11 mouse cellular contexts compared by ENCODE assay signal in the genomic region with DNA sequence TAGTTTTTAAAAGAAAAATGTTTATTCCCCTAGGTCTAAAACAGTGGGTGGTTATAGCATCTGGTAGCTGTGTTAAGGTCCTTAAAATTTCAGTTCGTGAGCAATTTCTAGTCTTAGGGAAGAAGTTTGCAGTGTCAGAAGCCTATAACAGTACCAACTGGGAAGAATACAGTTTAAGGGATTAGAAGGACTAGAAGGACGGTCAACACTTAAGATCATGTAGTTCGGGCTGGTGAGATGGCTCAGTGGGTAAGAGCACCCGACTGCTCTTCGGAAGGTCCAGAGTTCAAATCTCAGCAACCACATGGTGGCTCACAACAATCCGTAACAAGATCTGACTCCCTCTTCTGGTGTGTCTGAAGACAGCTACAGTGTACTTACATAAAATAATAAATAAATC. TPM values are rescaled to one million over a fixed set of nuclear protein-coding genes. Genes with fewer than 3 reads are reported as not detected.
A peak's percentile ranks its signal among the peaks of the same experiment; 100 is the strongest.
DNase-seq lines count a peak whose midpoint lies in the region; ATAC-seq and TF ChIP-seq lines count a peak whose summit lies in the region.
"Not testable (repeated sequence)": the region's sequence is repeated elsewhere in the genome, so short reads cannot be mapped to it uniquely, and the experiment has no call there.
"Had no signal": no experiment of that assay in that cellular context is flagged by ENCODE, and none has a peak within 500 bp of the region (broad histone marks: within the 10 kb centered on the region; RNA-seq: fewer than 3 reads in every experiment).

No protein-coding gene starts in this region.

- ATAC-seq in liver, embryonic 11.5 days (replicated peaks; ENCODE audit: low FRiP score); liver, embryonic 12.5 days: not testable (repeated sequence)

- not testable (repeated sequence) for H3K4me2 ChIP-seq in CH12.LX (ENCODE audit: insufficient read depth, low read depth, poor library complexity, severe bottlenecking); liver, embryonic 11.5 days
- H3K4me2 ChIP-seq in liver, embryonic 12.5 days, result peak overlapping the region; percentile 92; the same call in 1 of the 2 replicates

- not testable (repeated sequence) for H3K9me3 ChIP-seq in CH12.LX (replicated peaks; ENCODE audit: low read length); E14TG2a.4 (ENCODE audit: low read length); ES-Bruce4 (replicated peaks; ENCODE audit: control insufficient read depth, insufficient read depth, low read length, poor library complexity, severe bottlenecking); ES-E14 (ENCODE audit: control insufficient read depth, insufficient read depth, low read depth, low read length); MEL (replicated peaks; ENCODE audit: insufficient read depth, low read length); heart, embryonic 10.5 days; liver, embryonic 11.5 days (ENCODE audit: control insufficient read depth, low read length); liver, embryonic 12.5 days (replicated peaks)

- not testable (repeated sequence) for H3K27me3 ChIP-seq in CH12.LX (replicated peaks); E14TG2a.4 (ENCODE audit: insufficient read depth, low read length); ES-Bruce4 (ENCODE audit: control insufficient read depth, insufficient read depth, low read length, poor library complexity, severe bottlenecking); MEL (ENCODE audit: control insufficient read depth in 1 of 2, insufficient read depth in 2 of 2, low read length in 2 of 2); heart, embryonic 10.5 days (ENCODE audit: insufficient read depth, poor library complexity, severe bottlenecking)
- peaks cover 30% of the 10 kb centered on the region for H3K27me3 ChIP-seq in liver, embryonic 11.5 days (replicated peaks; ENCODE audit: control insufficient read depth, insufficient read depth, low read length)
- H3K27me3 ChIP-seq in liver, embryonic 12.5 days (replicated peaks), result peaks cover 45% of the 10 kb centered on the region

- not testable (repeated sequence) for H3K9ac ChIP-seq in CH12.LX (ENCODE audit: insufficient read depth, low read depth); MEL (ENCODE audit: control insufficient read depth, low read depth, low read length, poor library complexity, severe bottlenecking); liver, embryonic 11.5 days (ENCODE audit: low read depth, low read length); liver, embryonic 12.5 days
- peak overlapping the region; percentile 100 for H3K9ac ChIP-seq in ES-Bruce4 (ENCODE audit: low read depth, poor library complexity, severe bottlenecking)
- H3K9ac ChIP-seq in ES-E14 (ENCODE audit: insufficient read depth, low read depth, low read length, poor library complexity, severe bottlenecking), result peak overlapping the region; percentile 88; the same call in 1 of the 2 replicates

- H3K79me2 ChIP-seq in CH12.LX (replicated peaks; ENCODE audit: control insufficient read depth, extremely low read depth, insufficient read depth, poor library complexity, severe bottlenecking) (peaks cover 34% of the 10 kb centered on the region), MEL (ENCODE audit: control insufficient read depth, insufficient read depth, low read length, poor library complexity) (peaks cover 32% of the 10 kb centered on the region)

- WGBS in heart, embryonic 10.5 days, result 94% methylated on average over 6 of the region's 6 CpGs
- WGBS in liver, embryonic 11.5 days, result 92% methylated on average over 6 of the region's 6 CpGs
- 82% methylated on average over 6 of the region's 6 CpGs for WGBS in liver, embryonic 12.5 days (ENCODE audit: insufficient replicate concordance)

- peaks cover 21 to 29% of the 10 kb centered on the region in 2 experiments for H3K36me3 ChIP-seq in CH12.LX (replicated peaks in 1 of 2; ENCODE audit: control insufficient read depth in 1 of 2, insufficient read depth in 1 of 2, low read length in 1 of 2)
- peaks cover 35% of the 10 kb centered on the region for H3K36me3 ChIP-seq in E14TG2a.4 (ENCODE audit: insufficient read depth, low read length)
- peaks cover 34% of the 10 kb centered on the region for H3K36me3 ChIP-seq in ES-Bruce4 (ENCODE audit: control insufficient read depth, insufficient read depth, low read length, poor library complexity, severe bottlenecking)
- H3K36me3 ChIP-seq in ES-E14 (ENCODE audit: control insufficient read depth, insufficient read depth, low read length, poor library complexity, severe bottlenecking), result peaks cover 30% of the 10 kb centered on the region
- H3K36me3 ChIP-seq in MEL (ENCODE audit: control insufficient read depth in 1 of 2, insufficient read depth in 2 of 2, low read length in 2 of 2), result peaks cover 12 to 31% of the 10 kb centered on the region in 2 experiments
- peaks cover 26% of the 10 kb centered on the region for H3K36me3 ChIP-seq in heart, embryonic 10.5 days
- peaks cover 25% of the 10 kb centered on the region for H3K36me3 ChIP-seq in liver, embryonic 11.5 days (ENCODE audit: control insufficient read depth, insufficient read depth, low read length)
- H3K36me3 ChIP-seq in liver, embryonic 12.5 days, result peaks cover 29% of the 10 kb centered on the region

- TF ChIP-seq POLR2A in CH12.LX (IDR thresholded peaks at IDR 0.05; ENCODE audit: low read depth, low read length); ES-Bruce4 (IDR thresholded peaks at IDR 0.05; ENCODE audit: insufficient read depth, low read length); MEL (IDR thresholded peaks at IDR 0.05; ENCODE audit: control insufficient read depth in 1 of 2, insufficient read depth in 1 of 2, low read depth in 1 of 2, low read length in 2 of 2, poor library complexity in 1 of 2): not testable (repeated sequence)

- not testable (repeated sequence) for TF ChIP-seq EP300 in CH12.LX (IDR thresholded peaks at IDR 0.05; ENCODE audit: low read length); ES-Bruce4 (IDR thresholded peaks at IDR 0.05; ENCODE audit: insufficient read depth, low read depth, low read length); MEL (IDR thresholded peaks at IDR 0.05; ENCODE audit: low read depth in 1 of 2, low read length in 2 of 2)

- TF ChIP-seq RAD21 in CH12.LX (IDR thresholded peaks at IDR 0.05; ENCODE audit: low read depth, low read length); MEL (IDR thresholded peaks at IDR 0.05; ENCODE audit: low read depth, low read length): not testable (repeated sequence)

- dilution Hi-C loops in CH12.LX (cut with MboI; ENCODE audit: extremely low pct_ligation_motif_present, extremely low pct_unique_long_range_greater_than_20kb, low sequenced_read_pairs), result not testable (repeated sequence)

- DNase-seq in CH12.LX (ENCODE audit: extremely low read depth); ES-E14 (ENCODE audit: low read depth, low spot score); heart, embryonic 10.5 days (ENCODE audit: low spot score); liver, embryonic 11.5 days (ENCODE audit: low spot score): not testable (repeated sequence)
- peak; percentile 42 for DNase-seq in MEL (ENCODE audit: low read depth, low spot score)

- not testable (repeated sequence) for H3K4me3 ChIP-seq in CH12.LX (replicated peaks in 1 of 3; ENCODE audit: low read depth in 2 of 3, low read length in 2 of 3, poor library complexity in 1 of 3); liver, embryonic 12.5 days
- H3K4me3 ChIP-seq in E14TG2a.4 (replicated peaks; ENCODE audit: low read length) (peak overlapping the region; percentile 99), ES-Bruce4 (ENCODE audit: low read depth, low read length) (peak overlapping the region; percentile 94), ES-E14 (ENCODE audit: insufficient read depth in 1 of 2, low read depth in 1 of 2, low read length in 2 of 2, poor library complexity in 1 of 2, severe bottlenecking in 1 of 2) (peak overlapping the region in 1 of 2 experiments; percentile 88; a peak in 1 of 4 replicates), MEL (ENCODE audit: control insufficient read depth in 1 of 2, insufficient read depth in 1 of 2, low read depth in 2 of 2, low read length in 2 of 2) (peak overlapping the region in 1 of 2 experiments; percentile 58; a peak in 1 of 4 replicates)
- H3K4me3 ChIP-seq in heart, embryonic 10.5 days, result 0 out of 2 replicates have a peak overlapping the region, but pooled peaks have one; percentile 92
- 0 out of 2 replicates have a peak overlapping the region, but pooled peaks have one; percentile 15 for H3K4me3 ChIP-seq in liver, embryonic 11.5 days (ENCODE audit: low read depth, low read length)

- not testable (repeated sequence) for TF ChIP-seq CTCF in CH12.LX (conservative IDR thresholded peaks at IDR 0.05 in 1 of 2, IDR thresholded peaks at IDR 0.05 in 1 of 2; ENCODE audit: low read depth in 2 of 2, low read length in 2 of 2); E14TG2a.4 (conservative IDR thresholded peaks at IDR 0.05; ENCODE audit: low read length); ES-Bruce4 (IDR thresholded peaks at IDR 0.05; ENCODE audit: low read depth, low read length); MEL (IDR thresholded peaks at IDR 0.05 in 2 of 3, conservative IDR thresholded peaks at IDR 0.05 in 1 of 3; ENCODE audit: control insufficient read depth in 1 of 3, insufficient read depth in 1 of 3, low read depth in 2 of 3, low read length in 3 of 3, poor library complexity in 1 of 3, severe bottlenecking in 1 of 3)

- not testable (repeated sequence) for H3K27ac ChIP-seq in CH12.LX (ENCODE audit: insufficient read depth, low read depth); ES-E14 (ENCODE audit: insufficient read depth, low read depth, low read length, poor library complexity, severe bottlenecking); MEL (ENCODE audit: control insufficient read depth, low read depth, low read length); heart, embryonic 10.5 days; liver, embryonic 11.5 days (ENCODE audit: low read depth, low read length); liver, embryonic 12.5 days
- peak overlapping the region; percentile 88 for H3K27ac ChIP-seq in ES-Bruce4 (ENCODE audit: insufficient read depth, low read length)

- in situ Hi-C loops in CH12.LX (cut with MboI; ENCODE audit: low pct_ligation_motif_present, low pct_unique_long_range_greater_than_20kb, low sequenced_read_pairs), result loop anchor here (5.0 kb wide), 1 partner anchor 48 kb away; no protein-coding TSS in a partner anchor
- in situ Hi-C loops in ES-E14 (cut with MboI; ENCODE audit: low sequenced_read_pairs in 2 of 2, unreplicated experiment in 2 of 2), result not testable (repeated sequence)

- H3K4me1 ChIP-seq in CH12.LX (ENCODE audit: control insufficient read depth in 1 of 2, insufficient read depth in 2 of 2) (peaks cover 13 to 31% of the 10 kb centered on the region in 2 experiments), E14TG2a.4 (replicated peaks; ENCODE audit: low read depth, low read length) (peaks cover 63% of the 10 kb centered on the region), MEL (ENCODE audit: control insufficient read depth in 1 of 2, insufficient read depth in 2 of 2, low read length in 2 of 2) (peaks cover 4 to 22% of the 10 kb centered on the region in 2 experiments)
- H3K4me1 ChIP-seq in ES-Bruce4 (ENCODE audit: control insufficient read depth, insufficient read depth, low read length); ES-E14 (ENCODE audit: control insufficient read depth in 2 of 2, insufficient read depth in 2 of 2, low read length in 2 of 2, poor library complexity in 1 of 2): not testable (repeated sequence)
- peaks cover 49% of the 10 kb centered on the region for H3K4me1 ChIP-seq in heart, embryonic 10.5 days
- H3K4me1 ChIP-seq in liver, embryonic 11.5 days (replicated peaks; ENCODE audit: control insufficient read depth, insufficient read depth, low read length), result peaks cover 24% of the 10 kb centered on the region
- H3K4me1 ChIP-seq in liver, embryonic 12.5 days, result peaks cover 52% of the 10 kb centered on the region

RNA-seq across cellular contexts. Expression of a gene that starts 1.3 kb away (rescaled TPM):
- total RNA-seq in CH12.LX (2012; rRNA removed) (3,714 and 3,939 TPM in 2 replicates), CH12.LX (2014; rRNA removed) (3,235 and 3,361 TPM in 2 replicates), ES-E14 (2012; rRNA removed) (2,611 and 2,664 TPM in 2 replicates), MEL (2012; rRNA removed) (3,920 and 4,112 TPM in 2 replicates)
- polyA plus RNA-seq in CH12.LX (2012; ENCODE audit: insufficient read length, low read depth) (2,992 and 3,119 TPM in 2 replicates), ES-Bruce4 (2011; ENCODE audit: insufficient read depth, insufficient read length, low read depth, missing spikeins) (2,740 and 2,914 TPM in 2 replicates), MEL (2012; ENCODE audit: insufficient read depth in 1 of 2, insufficient read length in 2 of 2, low read depth in 1 of 2, low replicate concordance in 2 of 2, missing spikeins in 1 of 2) (1,000 to 10,000 TPM in 1 of 2 experiments, not detected in 1; 2,892 TPM)
- polyA plus RNA-seq in heart, embryonic 10.5 days (2016; fragmentation: Nextera tagmentation; extraction: Ambion mirVana), result 863 and 999 TPM in 2 replicates
- 1,588 and 1,766 TPM in 2 replicates for polyA plus RNA-seq in liver, embryonic 11.5 days (2014; fragmentation: Nextera tagmentation; extraction: Ambion mirVana)
- 1,112 and 1,156 TPM in 2 replicates for polyA plus RNA-seq in liver, embryonic 12.5 days (2016; fragmentation: Nextera tagmentation; extraction: Ambion mirVana)

RNA-seq across cellular contexts. Expression of a gene that starts 3.5 kb away (rescaled TPM):
- total RNA-seq in CH12.LX (2012; rRNA removed) (0.17 and 0.25 TPM in 2 replicates), CH12.LX (2014; rRNA removed) (0.50 TPM in 1 of 2 replicates, not detected in the other), ES-E14 (2012; rRNA removed) (33.8 and 36.1 TPM in 2 replicates), MEL (2012; rRNA removed) (20.8 TPM in 2 replicates)
- polyA plus RNA-seq in CH12.LX (2012; ENCODE audit: insufficient read length, low read depth) (0.49 and 1.4 TPM in 2 replicates), ES-Bruce4 (2011; ENCODE audit: insufficient read depth, insufficient read length, low read depth, missing spikeins) (33.1 and 36.1 TPM in 2 replicates), MEL (2012; ENCODE audit: insufficient read depth in 1 of 2, insufficient read length in 2 of 2, low read depth in 1 of 2, low replicate concordance in 2 of 2, missing spikeins in 1 of 2) (10 to 100 TPM in 1 of 2 experiments, not detected in 1; 42.9 TPM)
- polyA plus RNA-seq in heart, embryonic 10.5 days (2016; fragmentation: Nextera tagmentation; extraction: Ambion mirVana), result 63.2 and 88.1 TPM in 2 replicates
- polyA plus RNA-seq in liver, embryonic 11.5 days (2014; fragmentation: Nextera tagmentation; extraction: Ambion mirVana), result 42.6 and 45.3 TPM in 2 replicates
- polyA plus RNA-seq in liver, embryonic 12.5 days (2016; fragmentation: Nextera tagmentation; extraction: Ambion mirVana), result 20.3 and 24.0 TPM in 2 replicates
- polyA plus RNA-seq: activated CD4-positive, CD25-positive, alpha-beta regulatory T cell, adult 4 months; CD4-positive, CD25-positive, alpha-beta regulatory T cell, adult 4 months had no signal

RNA-seq across cellular contexts. Expression of a gene that starts 8.2 kb away (rescaled TPM):
- total RNA-seq in CH12.LX (2012; rRNA removed), result 16.4 and 20.3 TPM in 2 replicates
- total RNA-seq in CH12.LX (2014; rRNA removed), result 18.2 and 20.3 TPM in 2 replicates
- 15.6 and 19.1 TPM in 2 replicates for polyA plus RNA-seq in CH12.LX (2012; ENCODE audit: insufficient read length, low read depth)
- polyA plus RNA-seq in ES-Bruce4 (2011; ENCODE audit: insufficient read depth, insufficient read length, low read depth, missing spikeins), result 12.2 and 13.2 TPM in 2 replicates
- total RNA-seq in ES-E14 (2012; rRNA removed), result 75.6 and 78.6 TPM in 2 replicates
- 16.2 and 28.3 TPM in 2 replicates for total RNA-seq in MEL (2012; rRNA removed)
- polyA plus RNA-seq in MEL (2012; ENCODE audit: insufficient read depth in 1 of 2, insufficient read length in 2 of 2, low read depth in 1 of 2, low replicate concordance in 2 of 2, missing spikeins in 1 of 2), result 10 to 100 TPM in 1 of 2 experiments, not detected in 1; 23.3 TPM
- 16.9 and 18.7 TPM in 2 replicates for polyA plus RNA-seq in heart, embryonic 10.5 days (2016; fragmentation: Nextera tagmentation; extraction: Ambion mirVana)
- polyA plus RNA-seq in liver, embryonic 11.5 days (2014; fragmentation: Nextera tagmentation; extraction: Ambion mirVana), result 52.5 and 57.5 TPM in 2 replicates
- polyA plus RNA-seq in liver, embryonic 12.5 days (2016; fragmentation: Nextera tagmentation; extraction: Ambion mirVana), result 62.6 and 67.1 TPM in 2 replicates

RNA-seq across cellular contexts. Expression of a gene that starts 8.2 kb away (rescaled TPM):
- total RNA-seq in CH12.LX (2012; rRNA removed), result 6.7 and 7.4 TPM in 2 replicates
- total RNA-seq in CH12.LX (2014; rRNA removed), result 6.1 and 7.1 TPM in 2 replicates
- polyA plus RNA-seq in CH12.LX (2012; ENCODE audit: insufficient read length, low read depth), result 8.3 and 9.9 TPM in 2 replicates
- 18.1 and 20.0 TPM in 2 replicates for polyA plus RNA-seq in ES-Bruce4 (2011; ENCODE audit: insufficient read depth, insufficient read length, low read depth, missing spikeins)
- 15.3 and 25.4 TPM in 2 replicates for total RNA-seq in ES-E14 (2012; rRNA removed)
- 6.0 and 7.5 TPM in 2 replicates for total RNA-seq in MEL (2012; rRNA removed)
- polyA plus RNA-seq in MEL (2012; ENCODE audit: insufficient read depth in 1 of 2, insufficient read length in 2 of 2, low read depth in 1 of 2, low replicate concordance in 2 of 2, missing spikeins in 1 of 2), result 10 to 100 TPM in 1 of 2 experiments, not detected in 1; 10.1 TPM
- polyA plus RNA-seq in heart, embryonic 10.5 days (2016; fragmentation: Nextera tagmentation; extraction: Ambion mirVana), result 15.3 and 16.5 TPM in 2 replicates
- polyA plus RNA-seq in liver, embryonic 11.5 days (2014; fragmentation: Nextera tagmentation; extraction: Ambion mirVana), result 13.1 and 14.3 TPM in 2 replicates
- 12.2 and 13.7 TPM in 2 replicates for polyA plus RNA-seq in liver, embryonic 12.5 days (2016; fragmentation: Nextera tagmentation; extraction: Ambion mirVana)

RNA-seq across cellular contexts. Expression of a gene that starts 8.5 kb away (rescaled TPM):
- 0.21 TPM in 1 of 2 replicates, not detected in the other for total RNA-seq in CH12.LX (2012; rRNA removed)
- total RNA-seq in CH12.LX (2014; rRNA removed), result not detected in 2 replicates
- 0.40 and 0.46 TPM in 2 replicates for polyA plus RNA-seq in CH12.LX (2012; ENCODE audit: insufficient read length, low read depth)
- 6.1 and 7.6 TPM in 2 replicates for polyA plus RNA-seq in ES-Bruce4 (2011; ENCODE audit: insufficient read depth, insufficient read length, low read depth, missing spikeins)
- total RNA-seq in ES-E14 (2012; rRNA removed), result 0.80 and 1.1 TPM in 2 replicates
- total RNA-seq in MEL (2012; rRNA removed), result 0.15 and 0.16 TPM in 2 replicates
- under 1 TPM in 1 of 2 experiments, not detected in 1; 0.54 TPM for polyA plus RNA-seq in MEL (2012; ENCODE audit: insufficient read depth in 1 of 2, insufficient read length in 2 of 2, low read depth in 1 of 2, low replicate concordance in 2 of 2, missing spikeins in 1 of 2)
- polyA plus RNA-seq in heart, embryonic 10.5 days (2016; fragmentation: Nextera tagmentation; extraction: Ambion mirVana), result 2.9 and 3.3 TPM in 2 replicates
- 1.6 and 2.5 TPM in 2 replicates for polyA plus RNA-seq in liver, embryonic 11.5 days (2014; fragmentation: Nextera tagmentation; extraction: Ambion mirVana)
- 0.31 and 0.63 TPM in 2 replicates for polyA plus RNA-seq in liver, embryonic 12.5 days (2016; fragmentation: Nextera tagmentation; extraction: Ambion mirVana)
- polyA plus RNA-seq: G1E had no signal
